Mouse (Mus musculus): ENCODE results near the gene Dcaf12. TPM values are rescaled to one million over a fixed set of nuclear protein-coding genes. Genes with fewer than 3 reads are reported as not detected.
A peak's percentile ranks its signal among the peaks of the same experiment; 100 is the strongest.

Dcaf12 gene
- total RNA-seq (2014; fragmentation: Nextera tagmentation): 25.0 and 25.9 TPM in 2 replicates
- 23.8 and 28.2 TPM in 2 replicates for total RNA-seq (2017)

GRCm38 (mm10) chr4:41314141-41315129 lies at the start of gene Dcaf12:
Gene Dcaf12 (minus strand): TSS chr4:41314889.
- ATAC-seq (replicated peaks; ENCODE audit: low FRiP score, low TSS enrichment, poor library complexity, severe bottlenecking): peak; percentile 92

GRCm38 (mm10) chr4:41361059-41361458 lies 46.4 kb upstream of the Dcaf12 start:
- no peak for ATAC-seq (replicated peaks; ENCODE audit: low FRiP score, low TSS enrichment, poor library complexity, severe bottlenecking)

- ATAC-seq (replicated peaks; ENCODE audit: low FRiP score, low TSS enrichment, poor library complexity, severe bottlenecking): no peak
These were observed 44.7 kb upstream of the Dcaf12 start for GRCm38 (mm10) chr4:41359358-41359757.

- no peak for ATAC-seq (replicated peaks; ENCODE audit: low FRiP score, low TSS enrichment, poor library complexity, severe bottlenecking)
These were observed 44.0 kb upstream of the Dcaf12 start for GRCm38 (mm10) chr4:41358669-41359068.

- no peak for ATAC-seq (replicated peaks; ENCODE audit: low FRiP score, low TSS enrichment, poor library complexity, severe bottlenecking)
These were observed 42.5 kb upstream of the Dcaf12 start for GRCm38 (mm10) chr4:41357154-41357553.

- no peak for ATAC-seq (replicated peaks; ENCODE audit: low FRiP score, low TSS enrichment, poor library complexity, severe bottlenecking)
These were observed 38.6 kb upstream of the Dcaf12 start for GRCm38 (mm10) chr4:41353265-41353664.

GRCm38 (mm10) chr4:41352758-41353157 lies 38.1 kb upstream of the Dcaf12 start:
- ATAC-seq (replicated peaks; ENCODE audit: low FRiP score, low TSS enrichment, poor library complexity, severe bottlenecking): no peak

- ATAC-seq (replicated peaks; ENCODE audit: low FRiP score, low TSS enrichment, poor library complexity, severe bottlenecking): peak; percentile 3; the same call in 1 of the 2 replicates
These were observed 34.5 kb upstream of the Dcaf12 start for GRCm38 (mm10) chr4:41349199-41349591.

GRCm38 (mm10) chr4:41348584-41349198 lies 34.0 kb upstream of the Dcaf12 start, which contains the start of gene Ubap1:
Gene Ubap1 (plus strand): TSS chr4:41348996.
- peak; percentile 98 for ATAC-seq (replicated peaks; ENCODE audit: low FRiP score, low TSS enrichment, poor library complexity, severe bottlenecking)

- no peak for ATAC-seq (replicated peaks; ENCODE audit: low FRiP score, low TSS enrichment, poor library complexity, severe bottlenecking)
These were observed 33.1 kb upstream of the Dcaf12 start for GRCm38 (mm10) chr4:41347839-41348238.

GRCm38 (mm10) chr4:41346011-41346410 lies 31.3 kb upstream of the Dcaf12 start:
- no peak for ATAC-seq (replicated peaks; ENCODE audit: low FRiP score, low TSS enrichment, poor library complexity, severe bottlenecking)

- ATAC-seq (replicated peaks; ENCODE audit: low FRiP score, low TSS enrichment, poor library complexity, severe bottlenecking): no peak
These were observed 26.3 kb upstream of the Dcaf12 start for GRCm38 (mm10) chr4:41340912-41341550.

GRCm38 (mm10) chr4:41336546-41336945 lies 21.9 kb upstream of the Dcaf12 start:
- ATAC-seq (replicated peaks; ENCODE audit: low FRiP score, low TSS enrichment, poor library complexity, severe bottlenecking): peak; percentile 95

GRCm38 (mm10) chr4:41331698-41332421 lies 17.2 kb upstream of the Dcaf12 start:
- ATAC-seq (replicated peaks; ENCODE audit: low FRiP score, low TSS enrichment, poor library complexity, severe bottlenecking): no peak

GRCm38 (mm10) chr4:41331085-41331484 lies 16.4 kb upstream of the Dcaf12 start:
- ATAC-seq (replicated peaks; ENCODE audit: low FRiP score, low TSS enrichment, poor library complexity, severe bottlenecking): peak; percentile 98

- ATAC-seq (replicated peaks; ENCODE audit: low FRiP score, low TSS enrichment, poor library complexity, severe bottlenecking): no peak
These were observed 14.8 kb upstream of the Dcaf12 start for GRCm38 (mm10) chr4:41329481-41329880.

GRCm38 (mm10) chr4:41326876-41327275 lies 12.2 kb upstream of the Dcaf12 start:
- no peak for ATAC-seq (replicated peaks; ENCODE audit: low FRiP score, low TSS enrichment, poor library complexity, severe bottlenecking)

- ATAC-seq (replicated peaks; ENCODE audit: low FRiP score, low TSS enrichment, poor library complexity, severe bottlenecking): no peak
These were observed 6.3 kb upstream of the Dcaf12 start for GRCm38 (mm10) chr4:41320971-41321370.

GRCm38 (mm10) chr4:41318267-41318666 lies 3.6 kb upstream of the Dcaf12 start:
- ATAC-seq (replicated peaks; ENCODE audit: low FRiP score, low TSS enrichment, poor library complexity, severe bottlenecking): no peak

Data from megakaryocyte-erythroid progenitor cell, adult 5-6 weeks (primary cell).